Mouse (Mus musculus) lung, embryonic 15.5 days (tissue): ENCODE data around the gene Hoxd3. TPM values are rescaled to one million over a fixed set of nuclear protein-coding genes. Genes with fewer than 3 reads are reported as not detected.

Experiments
- ATAC-seq: fragments of 200-750 bp; cut with Nextera tagmentation; 2 replicates; pipeline ENCODE4 v1.8.0; 2017; ENCODE audit warnings: moderate number of reproducible peaks, borderline replicate concordance; ENCODE audit not compliant: low FRiP score, low TSS enrichment; ENCODE audit errors: extremely low read depth
- H3K27ac ChIP-seq: fragments of 300-500 bp; sonication (generic); 2 replicates; pipeline ENCODE4 v1.5.1; 2015; ENCODE audit warnings: moderate library complexity, mild to moderate bottlenecking, inconsistent platforms
- H3K27me3 ChIP-seq: fragments of 300-500 bp; sonication (generic); 2 replicates; pipeline ENCODE4 v1.6.1; 2015; ENCODE audit warnings: inconsistent platforms
- H3K36me3 ChIP-seq: fragments of 300-500 bp; sonication (generic); 2 replicates; pipeline ENCODE4 v1.6.1; 2015; ENCODE audit warnings: inconsistent platforms
- H3K4me1 ChIP-seq: fragments of 300-500 bp; sonication (generic); 2 replicates; pipeline ENCODE4 v1.6.1; 2015; ENCODE audit warnings: inconsistent platforms
- H3K4me2 ChIP-seq: fragments of 300-500 bp; sonication (generic); 2 replicates; pipeline ENCODE4 v1.6.1; 2015; ENCODE audit warnings: inconsistent platforms, mild to moderate bottlenecking, moderate library complexity
- H3K4me3 ChIP-seq: fragments of 300-500 bp; sonication (generic); 2 replicates; pipeline ENCODE4 v1.5.1; 2015; ENCODE audit warnings: mild to moderate bottlenecking, inconsistent platforms
- H3K9ac ChIP-seq: fragments of 300-500 bp; sonication (generic); 2 replicates; pipeline ENCODE4 v1.6.1; 2015; ENCODE audit warnings: inconsistent platforms
- H3K9me3 ChIP-seq: fragments of 300-500 bp; sonication (generic); 2 replicates; pipeline ENCODE4 v1.6.1; 2016; ENCODE audit warnings: inconsistent platforms
- WGBS: fragments of 180-500 bp; shearing (Covaris S2); methylation state at CpG from one replicate; pipeline ENCODE4 v1.1.7; 2015; 5-methylcytosine and 5-hydroxymethylcytosine counted together
- polyA plus RNA-seq: library from polyadenylated mRNA; unstranded; fragments of >200 nt; fragmentation: Nextera tagmentation; extraction: Ambion mirVana; gene quantifications from 2 replicates; pipeline ENCODE4 v1.2.1, GENCODE M21; 2015

Hoxd3 gene
- polyA plus RNA-seq, 1 experiment from 2014 or later = 0.67 TPM

DNA sequence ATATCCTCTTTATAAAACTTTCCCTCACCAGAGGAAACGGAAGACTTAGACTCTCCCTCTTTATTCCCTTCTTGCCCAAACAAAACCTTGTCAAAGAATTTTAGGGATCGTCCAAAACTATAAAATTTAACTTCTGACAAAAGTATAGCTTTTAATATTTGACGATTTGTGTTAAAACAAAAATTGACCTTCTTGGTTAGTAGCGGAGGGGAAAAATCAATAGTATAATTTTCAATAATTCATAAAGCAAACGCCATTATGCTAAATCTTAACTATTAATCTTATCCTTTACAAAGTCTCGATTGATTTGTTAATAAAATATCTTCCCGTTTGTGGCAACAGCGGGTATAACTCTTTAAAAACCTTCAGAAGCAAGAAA, 21.4 kb upstream of the Hoxd3 start:
- Histone ChIP-seq H3K9me3 (no peaks in the 10 kb centered on the region), H3K4me2 (no peak overlapping the region), H3K4me1 (peaks cover 3% of the 10 kb centered on the region; the same call in 1 of the 2 replicates), H3K36me3 (no peaks in the 10 kb centered on the region), H3K27ac (no peak overlapping the region), H3K9ac (no peak overlapping the region), H3K4me3 (no peak overlapping the region), H3K27me3 (peaks cover 97% of the 10 kb centered on the region)
- WGBS = 8% methylated on average over 8 of the region's 8 CpGs
- ATAC-seq = no peak

- Histone ChIP-seq H3K4me2 (no peak within 1 kb of the TSS), H3K9me3 (no peaks in the 10 kb centered on the region), H3K36me3 (no peaks in the 10 kb centered on the region), H3K4me1 (peaks cover 3% of the 10 kb centered on the region; the same call in 1 of the 2 replicates), H3K27me3 (peaks cover 98% of the 10 kb centered on the region), H3K9ac (no peak within 1 kb of the TSS), H3K27ac (no peak within 1 kb of the TSS), H3K4me3 (no peak within 1 kb of the TSS)
- peak; percentile 73; the same call in 1 of the 2 replicates for ATAC-seq
- under 1% methylated on average over 56 of the region's 56 CpGs for WGBS
Observed at GRCm38 (mm10) chr2:74691022-74691951, 20.4 kb upstream of the Hoxd3 start, which contains the start of gene Hoxd10. Gene Hoxd10 (plus strand): TSS chr2:74691924.

DNA sequence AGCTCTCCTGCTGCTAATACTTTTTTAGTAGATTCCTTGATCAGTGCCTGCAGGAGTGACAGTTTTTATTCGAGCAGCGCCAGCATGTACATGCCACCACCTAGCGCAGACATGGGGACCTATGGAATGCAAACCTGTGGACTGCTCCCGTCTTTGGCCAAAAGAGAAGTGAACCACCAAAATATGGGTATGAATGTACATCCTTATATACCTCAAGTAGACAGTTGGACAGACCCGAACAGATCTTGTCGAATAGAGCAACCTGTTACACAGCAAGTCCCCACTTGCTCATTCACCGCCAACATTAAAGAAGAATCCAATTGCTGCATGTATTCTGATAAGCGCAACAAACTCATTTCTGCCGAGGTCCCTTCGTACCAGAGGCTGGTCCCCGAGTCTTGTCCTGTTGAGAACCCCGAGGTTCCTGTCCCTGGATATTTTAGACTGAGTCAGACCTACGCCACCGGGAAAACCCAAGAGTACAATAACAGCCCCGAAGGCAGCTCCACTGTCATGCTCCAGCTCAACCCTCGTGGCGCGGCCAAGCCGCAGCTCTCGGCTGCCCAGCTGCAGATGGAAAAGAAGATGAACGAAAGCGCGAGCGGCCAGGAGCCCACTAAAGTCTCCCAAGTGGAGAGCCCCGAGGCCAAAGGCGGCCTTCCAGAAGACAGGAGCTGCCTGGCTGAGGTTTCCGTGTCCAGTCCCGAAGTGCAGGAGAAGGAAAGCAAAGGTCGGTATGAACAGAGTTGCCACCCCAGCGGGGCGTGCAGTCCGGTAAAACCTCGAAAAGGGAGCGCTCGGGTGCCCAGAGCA, 19.5 kb upstream of the Hoxd3 start:
- Histone ChIP-seq H3K27ac (no peak overlapping the region), H3K4me2 (no peak overlapping the region), H3K36me3 (no peaks in the 10 kb centered on the region), H3K4me3 (no peak overlapping the region), H3K4me1 (peaks cover 3% of the 10 kb centered on the region; the same call in 1 of the 2 replicates), H3K27me3 (peaks cover 98% of the 10 kb centered on the region), H3K9ac (no peak overlapping the region), H3K9me3 (no peaks in the 10 kb centered on the region)
- 5% methylated on average over 35 of the region's 35 CpGs for WGBS
- ATAC-seq = no peak

- H3K4me2 ChIP-seq = no peak overlapping the region
Observed at GRCm38 (mm10) chr2:74692808-74693431, 18.8 kb upstream of the Hoxd3 start.

DNA sequence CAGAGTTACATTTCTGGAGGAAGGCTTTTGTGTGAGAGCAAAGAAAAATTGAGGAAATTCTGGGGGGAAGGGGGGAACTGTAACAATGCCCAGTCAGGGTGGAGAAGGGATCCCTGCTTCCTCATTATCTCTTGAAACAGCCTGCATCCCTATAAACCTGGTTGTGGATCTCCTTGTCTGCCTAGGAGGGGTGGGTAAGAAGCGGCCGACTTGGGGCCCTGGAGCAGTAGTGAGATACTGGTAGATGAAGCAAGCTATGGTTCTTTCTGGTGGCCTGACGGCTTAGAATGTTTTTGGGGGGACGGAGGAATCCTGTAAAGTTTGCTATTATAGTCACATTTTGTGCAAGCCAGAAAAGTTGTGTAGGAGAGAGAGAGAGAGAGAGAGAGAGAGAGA, 18.3 kb upstream of the Hoxd3 start:
- no peak overlapping the region for H3K4me2 ChIP-seq
- H3K36me3 ChIP-seq = no peaks in the 10 kb centered on the region
- H3K27ac ChIP-seq = no peak overlapping the region
- no peaks in the 10 kb centered on the region for H3K9me3 ChIP-seq
- no peak overlapping the region for H3K4me3 ChIP-seq
- H3K4me1 ChIP-seq = peaks cover 13% of the 10 kb centered on the region
- H3K9ac ChIP-seq = no peak overlapping the region
- WGBS = 14% methylated on average over 4 of the region's 4 CpGs
- no peak for ATAC-seq
- peaks cover 98% of the 10 kb centered on the region for H3K27me3 ChIP-seq

More at GRCm38 (mm10) chr2:74692808-74693431, 18.8 kb upstream of the Hoxd3 start:
- Histone ChIP-seq H3K4me3 (no peak overlapping the region), H3K9me3 (no peaks in the 10 kb centered on the region), H3K27me3 (peaks cover 98% of the 10 kb centered on the region), H3K27ac (no peak overlapping the region), H3K9ac (no peak overlapping the region), H3K4me1 (peaks cover 8% of the 10 kb centered on the region), H3K36me3 (no peaks in the 10 kb centered on the region)
- WGBS = 1% methylated on average over 20 of the region's 20 CpGs
- no peak for ATAC-seq

DNA sequence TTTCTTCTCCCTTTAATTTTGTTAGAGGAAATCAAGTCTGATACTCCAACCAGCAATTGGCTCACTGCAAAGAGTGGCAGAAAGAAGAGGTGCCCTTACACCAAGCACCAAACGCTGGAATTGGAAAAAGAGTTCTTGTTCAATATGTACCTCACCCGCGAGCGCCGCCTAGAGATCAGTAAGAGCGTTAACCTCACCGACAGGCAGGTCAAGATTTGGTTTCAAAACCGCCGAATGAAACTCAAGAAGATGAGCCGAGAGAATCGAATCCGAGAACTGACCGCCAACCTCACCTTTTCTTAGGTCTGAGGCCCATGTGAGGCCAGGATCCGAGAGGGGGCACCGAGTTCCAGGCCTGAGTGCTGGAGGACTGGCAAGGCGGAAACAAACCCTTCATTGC, 17.7 kb upstream of the Hoxd3 start:
- Histone ChIP-seq H3K27ac (no peak overlapping the region), H3K27me3 (peaks cover 98% of the 10 kb centered on the region), H3K4me3 (no peak overlapping the region), H3K4me2 (no peak overlapping the region), H3K9ac (no peak overlapping the region), H3K9me3 (no peaks in the 10 kb centered on the region), H3K4me1 (peaks cover 15% of the 10 kb centered on the region), H3K36me3 (no peaks in the 10 kb centered on the region)
- WGBS = 2% methylated on average over 16 of the region's 16 CpGs
- ATAC-seq = no peak

DNA sequence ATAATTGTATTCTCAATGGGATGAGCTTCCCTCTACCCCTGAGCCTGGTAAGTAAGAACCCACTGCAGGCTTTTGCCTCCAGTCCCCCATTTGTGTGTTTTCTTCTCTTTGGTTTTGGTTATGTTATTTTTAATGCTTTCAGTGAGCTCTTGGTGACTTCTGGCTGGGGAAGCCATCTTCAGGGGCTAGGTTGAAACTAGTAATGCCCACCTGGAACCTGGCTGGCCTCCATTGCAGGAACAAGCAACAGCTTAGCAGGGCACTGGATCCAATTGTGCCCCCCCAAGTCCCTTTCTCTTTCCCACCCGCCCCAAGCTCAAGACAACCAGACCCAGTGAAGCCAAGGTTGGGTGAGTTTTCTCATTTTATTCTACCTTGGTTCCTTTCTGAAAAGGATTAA, 16.3 kb upstream of the Hoxd3 start:
- H3K4me1 ChIP-seq = peaks cover 15% of the 10 kb centered on the region
- H3K4me3 ChIP-seq = no peak overlapping the region
- H3K27ac ChIP-seq = no peak overlapping the region
- no peaks in the 10 kb centered on the region for H3K36me3 ChIP-seq
- WGBS = 14% methylated on average over 1 of the region's 1 CpGs
- no peak overlapping the region for H3K9ac ChIP-seq
- no peaks in the 10 kb centered on the region for H3K9me3 ChIP-seq
- H3K4me2 ChIP-seq = no peak overlapping the region
- H3K27me3 ChIP-seq = peaks cover 99% of the 10 kb centered on the region
- ATAC-seq = no peak

GRCm38 (mm10) chr2:74695813-74696430, 15.8 kb upstream of the Hoxd3 start:
- Histone ChIP-seq H3K9ac (no peak overlapping the region), H3K36me3 (no peaks in the 10 kb centered on the region), H3K27ac (no peak overlapping the region), H3K4me1 (peaks cover 15% of the 10 kb centered on the region), H3K27me3 (peaks cover 100% of the 10 kb centered on the region), H3K4me3 (no peak overlapping the region), H3K4me2 (no peak overlapping the region), H3K9me3 (no peaks in the 10 kb centered on the region)
- 2% methylated on average over 7 of the region's 7 CpGs for WGBS
- no peak for ATAC-seq

GRCm38 (mm10) chr2:74696442-74697335, 15.0 kb upstream of the Hoxd3 start:
- H3K36me3 ChIP-seq = no peaks in the 10 kb centered on the region
- H3K4me2 ChIP-seq = no peak overlapping the region
- WGBS = 2% methylated on average over 34 of the region's 34 CpGs
- no peak overlapping the region for H3K27ac ChIP-seq
- no peaks in the 10 kb centered on the region for H3K9me3 ChIP-seq
- ATAC-seq = 0 out of 2 replicates have a peak, but pooled peaks have one; percentile 36
- peaks cover 12% of the 10 kb centered on the region for H3K4me1 ChIP-seq
- peaks cover 100% of the 10 kb centered on the region for H3K27me3 ChIP-seq
- no peak overlapping the region for H3K9ac ChIP-seq
- no peak overlapping the region for H3K4me3 ChIP-seq

DNA sequence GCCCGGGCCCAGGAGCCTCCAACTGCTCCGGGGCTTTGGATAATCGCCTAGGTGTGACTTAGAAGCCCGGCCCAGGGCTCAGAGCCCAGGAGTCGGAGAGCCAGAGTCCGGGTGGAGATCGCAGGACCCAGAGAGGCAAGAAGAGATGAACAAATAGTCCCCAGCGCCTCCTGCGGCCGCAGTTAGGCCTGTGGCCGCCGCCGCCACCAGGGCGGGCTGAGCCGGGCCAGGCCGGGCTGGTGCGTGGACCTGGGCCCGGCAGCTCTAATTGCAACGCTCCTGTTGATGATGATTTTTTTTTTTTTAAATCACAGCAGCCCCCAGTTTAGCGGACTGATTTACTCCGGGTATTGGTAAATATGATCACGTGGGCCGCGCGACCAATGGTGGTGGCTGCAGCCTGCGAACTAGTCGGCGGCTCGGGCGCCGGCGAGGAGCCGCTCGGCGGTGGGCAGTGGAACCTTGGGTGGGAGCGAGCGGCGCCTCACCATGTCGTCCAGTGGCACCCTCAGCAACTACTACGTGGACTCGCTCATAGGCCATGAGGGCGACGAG, 14.1 kb upstream of the Hoxd3 start, which contains the start of gene Hoxd9:
Gene Hoxd9 (plus strand): TSS at position 161 of the 555 bp plus-strand sequence.
- Histone ChIP-seq H3K4me2 (peak within 1 kb of the TSS; percentile 53), H3K27ac (no peak within 1 kb of the TSS), H3K4me1 (peaks cover 12% of the 10 kb centered on the region), H3K9me3 (no peaks in the 10 kb centered on the region), H3K4me3 (peak within 1 kb of the TSS; percentile 34), H3K9ac (no peak within 1 kb of the TSS), H3K27me3 (peaks cover 99% of the 10 kb centered on the region), H3K36me3 (no peaks in the 10 kb centered on the region)
- no peak for ATAC-seq
- WGBS = 1% methylated on average over 43 of the region's 43 CpGs
